In the genomic region with DNA sequence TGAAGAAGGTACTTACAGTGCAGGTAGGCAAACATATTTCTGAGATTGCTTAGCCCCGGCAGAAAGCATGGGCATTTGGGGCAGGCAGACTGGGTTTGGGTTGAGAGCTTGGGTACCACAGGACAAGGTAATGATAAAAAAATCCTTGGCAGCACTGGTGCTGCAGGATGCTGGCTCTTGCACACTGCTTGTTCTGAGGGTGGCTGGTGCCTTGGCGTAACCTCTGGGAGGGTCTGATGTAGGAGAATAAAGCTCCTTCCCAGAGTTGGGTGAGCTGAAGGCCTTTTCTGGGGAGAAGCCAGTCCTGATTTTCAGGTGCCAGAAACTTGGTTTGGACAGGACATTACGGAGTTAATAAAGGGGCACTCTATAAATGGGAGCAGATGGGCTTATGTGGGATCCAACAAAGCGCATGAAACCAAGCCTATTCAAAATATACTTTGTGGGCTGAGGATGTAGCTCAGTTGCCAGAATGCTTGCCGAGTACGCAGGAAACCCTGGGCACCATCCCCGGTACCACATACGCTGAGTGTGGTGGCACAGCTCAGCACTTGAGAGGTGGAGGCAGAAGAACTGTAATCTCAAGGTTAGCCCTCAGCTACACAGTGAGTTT, we compare ENCODE assay signal across 9 mouse cellular contexts. TPM values are rescaled to one million over a fixed set of nuclear protein-coding genes. Genes with fewer than 3 reads are reported as not detected.
DNase-seq lines count a peak whose midpoint lies in the region; ATAC-seq and TF ChIP-seq lines count a peak whose summit lies in the region.
"Had no signal": no experiment of that assay in that cellular context is flagged by ENCODE, and none has a peak within 500 bp of the region (broad histone marks: within the 10 kb centered on the region; RNA-seq: fewer than 3 reads in every experiment).

No protein-coding gene starts in this region.

- H3K9me3 ChIP-seq in hindbrain, embryonic 16.5 days (ENCODE audit: control insufficient read depth, low read length): no peaks in the 10 kb centered on the region
- H3K9me3 ChIP-seq in hindbrain, embryonic 10.5 days: no peaks in the 10 kb centered on the region
- H3K9me3 ChIP-seq: intestine, embryonic 15.5 days had no signal

- no peaks in the 10 kb centered on the region for H3K27me3 ChIP-seq in hindbrain, embryonic 16.5 days (replicated peaks; ENCODE audit: control insufficient read depth, insufficient read depth, low read length)
- H3K27me3 ChIP-seq in hindbrain, embryonic 10.5 days (ENCODE audit: insufficient read depth, poor library complexity, severe bottlenecking): no peaks in the 10 kb centered on the region
- H3K27me3 ChIP-seq in kidney, adult 2 months (replicated peaks; ENCODE audit: control insufficient read depth, insufficient read depth, low read length): no peaks in the 10 kb centered on the region
- H3K27me3 ChIP-seq: intestine, embryonic 15.5 days had no signal

- no peaks in the 10 kb centered on the region for H3K36me3 ChIP-seq in hindbrain, embryonic 16.5 days (ENCODE audit: control insufficient read depth, insufficient read depth, low read length)
- no peaks in the 10 kb centered on the region for H3K36me3 ChIP-seq in hindbrain, embryonic 10.5 days
- no peaks in the 10 kb centered on the region for H3K36me3 ChIP-seq in kidney, adult 2 months (ENCODE audit: control insufficient read depth, insufficient read depth, low read length)
- H3K36me3 ChIP-seq: intestine, embryonic 15.5 days had no signal

- DNase-seq in hindbrain, embryonic 10.5 days (ENCODE audit: low spot score): no peak
- DNase-seq in cerebellum, adult 11-12 months: peak; percentile 86
- DNase-seq in cerebellum, postnatal 36 days: peak; percentile 66 to 76
- DNase-seq in left cerebral cortex, postnatal 25 days (ENCODE audit: low spot score in 2 of 2): peak; percentile 41 to 86
- DNase-seq in kidney, adult 2 months: no peak
- DNase-seq in gastrocnemius, postnatal 4 days (ENCODE audit: low spot score in 2 of 2): no peak
- no peak for DNase-seq in urinary bladder, postnatal 10 days (ENCODE audit: low spot score)

- H3K4me2 ChIP-seq in hindbrain, embryonic 16.5 days (ENCODE audit: low read length): no peak overlapping the region
- H3K4me2 ChIP-seq: intestine, embryonic 15.5 days had no signal

- intact Hi-C loops in left cerebral cortex, postnatal 25 days (cut with DNase I): loop anchor here (1.0 kb wide), 1 partner anchor 28 kb away; no protein-coding TSS in a partner anchor

- no peak overlapping the region for H3K9ac ChIP-seq in hindbrain, embryonic 16.5 days (ENCODE audit: low read depth, low read length)
- H3K9ac ChIP-seq: intestine, embryonic 15.5 days had no signal

- WGBS in hindbrain, embryonic 16.5 days: 65% methylated on average over 8 of the region's 8 CpGs
- 85% methylated on average over 8 of the region's 8 CpGs for WGBS in hindbrain, embryonic 10.5 days
- 96% methylated on average over 8 of the region's 8 CpGs for WGBS in kidney, adult 2 months

- 0 out of 2 replicates have a peak, but pooled peaks have one; percentile 16 for ATAC-seq in hindbrain, embryonic 16.5 days
- ATAC-seq: intestine, embryonic 15.5 days had no signal

- peaks cover 12% of the 10 kb centered on the region for H3K4me1 ChIP-seq in hindbrain, embryonic 16.5 days (ENCODE audit: control insufficient read depth, insufficient read depth, low read depth, low read length)
- H3K4me1 ChIP-seq in hindbrain, embryonic 10.5 days (replicated peaks): 0 out of 2 replicates have a peak, but pooled peaks cover 4% of the 10 kb centered on the region
- no peaks in the 10 kb centered on the region for H3K4me1 ChIP-seq in kidney, adult 2 months (ENCODE audit: control insufficient read depth, insufficient read depth, low read length)

- 0 out of 2 replicates have a peak overlapping the region, but pooled peaks have one; percentile 2 for H3K27ac ChIP-seq in hindbrain, embryonic 16.5 days (ENCODE audit: low read depth, low read length)
- H3K27ac ChIP-seq in hindbrain, embryonic 10.5 days: no peak overlapping the region
- no peak overlapping the region for H3K27ac ChIP-seq in kidney, adult 2 months (ENCODE audit: insufficient read depth, low read depth, low read length)
- H3K27ac ChIP-seq: intestine, embryonic 15.5 days had no signal

- no peak for TF ChIP-seq POLR2A in kidney, adult 2 months (IDR thresholded peaks at IDR 0.05; ENCODE audit: low read depth, low read length)

- TF ChIP-seq CTCF in kidney, adult 2 months (conservative IDR thresholded peaks at IDR 0.05; ENCODE audit: insufficient read depth, insufficient read length, low read depth, low read length): no peak

- H3K4me3 ChIP-seq in hindbrain, embryonic 16.5 days (ENCODE audit: low read length): no peak overlapping the region
- no peak overlapping the region for H3K4me3 ChIP-seq in hindbrain, embryonic 10.5 days
- H3K4me3 ChIP-seq in kidney, adult 2 months (ENCODE audit: insufficient read depth, low read depth, low read length): no peak overlapping the region
- H3K4me3 ChIP-seq: intestine, embryonic 15.5 days had no signal

RNA-seq across cellular contexts. Expression of gene Lyst, which starts 15.8 kb away (rescaled TPM):
- polyA plus RNA-seq in hindbrain, embryonic 16.5 days (2015; fragmentation: Nextera tagmentation; extraction: Ambion mirVana): 4.1 and 4.2 TPM in 2 replicates
- polyA plus RNA-seq in hindbrain, embryonic 10.5 days (2016; fragmentation: Nextera tagmentation; extraction: Ambion mirVana): 3.3 and 4.0 TPM in 2 replicates
- 10 to 100 TPM; 47.8 to 57.3 TPM for total RNA-seq in left cerebral cortex, postnatal 25 days (2021)
- 2.2 and 2.4 TPM in 2 replicates for polyA plus RNA-seq in kidney, adult 2 months (2012; rRNA removed)
- total RNA-seq in gastrocnemius, postnatal 4 days (2021): 10 to 100 TPM; 13.7 to 16.4 TPM

Comparison
In these comparisons a context has a peak if more than half of its experiments do, and no peak if none do; other contexts are left out.
1. DNase-seq: peak in cerebellum, adult 11-12 months (single experiment), cerebellum, postnatal 36 days (2 of 2) and left cerebral cortex, postnatal 25 days (2 of 2); none in hindbrain, embryonic 10.5 days (single experiment), kidney, adult 2 months (single experiment), gastrocnemius, postnatal 4 days (0 of 2) and urinary bladder, postnatal 10 days (single experiment).